Mouse (Mus musculus): ENCODE data around the gene Ap2a1. TPM values are rescaled to one million over a fixed set of nuclear protein-coding genes. Genes with fewer than 3 reads are reported as not detected.

Ap2a1 gene
- polyA plus RNA-seq, 1 experiment from 2014 or later: 123 TPM

- H3K4me3 ChIP-seq (replicated peaks; ENCODE audit: low read length): no peak overlapping the region
- peaks cover 8% of the 10 kb centered on the region; the same call in 1 of the 2 replicates for H3K4me1 ChIP-seq (replicated peaks; ENCODE audit: control insufficient read depth, insufficient read depth, low read length)
- H3K36me3 ChIP-seq (replicated peaks; ENCODE audit: control insufficient read depth, insufficient read depth): peaks cover 25% of the 10 kb centered on the region
- DNase-seq (ENCODE audit: low spot score) (no peak), ATAC-seq (ENCODE audit: low FRiP score) (no peak)
- no peaks in the 10 kb centered on the region for H3K9me3 ChIP-seq (ENCODE audit: control insufficient read depth, low read length)
- H3K27me3 ChIP-seq (ENCODE audit: control insufficient read depth, insufficient read depth, low read length): peaks cover 14% of the 10 kb centered on the region
- WGBS: 44% methylated on average over 6 of the region's 6 CpGs
- H3K4me2 ChIP-seq (replicated peaks): no peak overlapping the region
- no peak overlapping the region for H3K27ac ChIP-seq
- no peak overlapping the region for H3K9ac ChIP-seq
Measured at GRCm38 (mm10) chr7:44956266-44956665, 27.0 kb upstream of the Ap2a1 start.

GRCm38 (mm10) chr7:44955628-44956027, 26.3 kb upstream of the Ap2a1 start:
- Histone ChIP-seq H3K4me2 (replicated peaks) (no peak overlapping the region), H3K27ac (no peak overlapping the region), H3K36me3 (replicated peaks; ENCODE audit: control insufficient read depth, insufficient read depth) (peaks cover 18% of the 10 kb centered on the region), H3K27me3 (ENCODE audit: control insufficient read depth, insufficient read depth, low read length) (peaks cover 20% of the 10 kb centered on the region), H3K4me3 (replicated peaks; ENCODE audit: low read length) (no peak overlapping the region), H3K4me1 (replicated peaks; ENCODE audit: control insufficient read depth, insufficient read depth, low read length) (peaks cover 8% of the 10 kb centered on the region; the same call in 1 of the 2 replicates), H3K9me3 (ENCODE audit: control insufficient read depth, low read length) (no peaks in the 10 kb centered on the region), H3K9ac (no peak overlapping the region)
- no peak for DNase-seq (ENCODE audit: low spot score)
- WGBS: 55% methylated on average over 5 of the region's 5 CpGs
- ATAC-seq (ENCODE audit: low FRiP score): no peak

- H3K4me1 ChIP-seq (replicated peaks; ENCODE audit: control insufficient read depth, insufficient read depth, low read length): peaks cover 8% of the 10 kb centered on the region; the same call in 1 of the 2 replicates
- DNase-seq (ENCODE audit: low spot score) (no peak), ATAC-seq (ENCODE audit: low FRiP score) (no peak)
- no peak overlapping the region for H3K4me2 ChIP-seq (replicated peaks)
- H3K4me3 ChIP-seq (replicated peaks; ENCODE audit: low read length): no peak overlapping the region
- H3K36me3 ChIP-seq (replicated peaks; ENCODE audit: control insufficient read depth, insufficient read depth): peaks cover 10% of the 10 kb centered on the region
- 82% methylated on average over 12 of the region's 12 CpGs for WGBS
- H3K9me3 ChIP-seq (ENCODE audit: control insufficient read depth, low read length): no peaks in the 10 kb centered on the region
- H3K27ac ChIP-seq: no peak overlapping the region
- H3K27me3 ChIP-seq (ENCODE audit: control insufficient read depth, insufficient read depth, low read length): peaks cover 29% of the 10 kb centered on the region
- H3K9ac ChIP-seq: no peak overlapping the region
Measured at GRCm38 (mm10) chr7:44954091-44954885, 25.0 kb upstream of the Ap2a1 start.

GRCm38 (mm10) chr7:44953561-44953960, 24.3 kb upstream of the Ap2a1 start:
- Histone ChIP-seq H3K36me3 (replicated peaks; ENCODE audit: control insufficient read depth, insufficient read depth) (peaks cover 3% of the 10 kb centered on the region; the same call in 1 of the 2 replicates), H3K4me2 (replicated peaks) (no peak overlapping the region), H3K27ac (no peak overlapping the region), H3K9me3 (ENCODE audit: control insufficient read depth, low read length) (no peaks in the 10 kb centered on the region), H3K9ac (no peak overlapping the region), H3K4me1 (replicated peaks; ENCODE audit: control insufficient read depth, insufficient read depth, low read length) (peaks cover 8% of the 10 kb centered on the region; the same call in 1 of the 2 replicates), H3K27me3 (ENCODE audit: control insufficient read depth, insufficient read depth, low read length) (peaks cover 29% of the 10 kb centered on the region), H3K4me3 (replicated peaks; ENCODE audit: low read length) (no peak overlapping the region)
- 56% methylated on average over 14 of the region's 14 CpGs for WGBS
- DNase-seq (ENCODE audit: low spot score) (no peak), ATAC-seq (ENCODE audit: low FRiP score) (no peak)

GRCm38 (mm10) chr7:44952611-44953306, 23.5 kb upstream of the Ap2a1 start:
- Histone ChIP-seq H3K4me2 (replicated peaks) (peak overlapping the region; percentile 71), H3K36me3 (replicated peaks; ENCODE audit: control insufficient read depth, insufficient read depth) (no peaks in the 10 kb centered on the region), H3K9me3 (ENCODE audit: control insufficient read depth, low read length) (no peaks in the 10 kb centered on the region), H3K27ac (no peak overlapping the region), H3K9ac (peak overlapping the region; percentile 59), H3K4me1 (replicated peaks; ENCODE audit: control insufficient read depth, insufficient read depth, low read length) (peaks cover 8% of the 10 kb centered on the region; the same call in 1 of the 2 replicates), H3K27me3 (ENCODE audit: control insufficient read depth, insufficient read depth, low read length) (peaks cover 29% of the 10 kb centered on the region), H3K4me3 (replicated peaks; ENCODE audit: low read length) (peak overlapping the region; percentile 37)
- WGBS: 6% methylated on average over 24 of the region's 24 CpGs
- ATAC-seq (ENCODE audit: low FRiP score) (peak; percentile 88), DNase-seq (ENCODE audit: low spot score) (peak; percentile 81)

GRCm38 (mm10) chr7:44951960-44952359, 22.7 kb upstream of the Ap2a1 start:
- H3K4me3 ChIP-seq (replicated peaks; ENCODE audit: low read length): peak overlapping the region; percentile 37
- peak overlapping the region; percentile 59; the same call in 1 of the 2 replicates for H3K9ac ChIP-seq
- H3K4me2 ChIP-seq (replicated peaks): peak overlapping the region; percentile 71
- DNase-seq (ENCODE audit: low spot score) (peak; percentile 37), ATAC-seq (ENCODE audit: low FRiP score) (no peak; the same call in 1 of the 2 replicates)
- H3K27ac ChIP-seq: no peak overlapping the region
- peaks cover 29% of the 10 kb centered on the region for H3K27me3 ChIP-seq (ENCODE audit: control insufficient read depth, insufficient read depth, low read length)
- no peaks in the 10 kb centered on the region for H3K36me3 ChIP-seq (replicated peaks; ENCODE audit: control insufficient read depth, insufficient read depth)
- 1% methylated on average over 10 of the region's 10 CpGs for WGBS
- peaks cover 8% of the 10 kb centered on the region; the same call in 1 of the 2 replicates for H3K4me1 ChIP-seq (replicated peaks; ENCODE audit: control insufficient read depth, insufficient read depth, low read length)
- no peaks in the 10 kb centered on the region for H3K9me3 ChIP-seq (ENCODE audit: control insufficient read depth, low read length)

- DNase-seq (ENCODE audit: low spot score): no peak
- Histone ChIP-seq H3K4me3 (replicated peaks; ENCODE audit: low read length) (no peak overlapping the region), H3K27me3 (ENCODE audit: control insufficient read depth, insufficient read depth, low read length) (peaks cover 29% of the 10 kb centered on the region), H3K4me2 (replicated peaks) (no peak overlapping the region), H3K36me3 (replicated peaks; ENCODE audit: control insufficient read depth, insufficient read depth) (no peaks in the 10 kb centered on the region), H3K4me1 (replicated peaks; ENCODE audit: control insufficient read depth, insufficient read depth, low read length) (peaks cover 8% of the 10 kb centered on the region; the same call in 1 of the 2 replicates), H3K9me3 (ENCODE audit: control insufficient read depth, low read length) (no peaks in the 10 kb centered on the region), H3K9ac (no peak overlapping the region), H3K27ac (no peak overlapping the region)
- ATAC-seq (ENCODE audit: low FRiP score): no peak
- WGBS: 82% methylated on average over 6 of the region's 6 CpGs
Measured at GRCm38 (mm10) chr7:44949922-44950321, 20.6 kb upstream of the Ap2a1 start.

- ATAC-seq (ENCODE audit: low FRiP score) (no peak), DNase-seq (ENCODE audit: low spot score) (no peak)
- Histone ChIP-seq H3K9me3 (ENCODE audit: control insufficient read depth, low read length) (no peaks in the 10 kb centered on the region), H3K27me3 (ENCODE audit: control insufficient read depth, insufficient read depth, low read length) (no peaks in the 10 kb centered on the region), H3K4me2 (replicated peaks) (no peak within 1 kb of the TSS), H3K4me1 (replicated peaks; ENCODE audit: control insufficient read depth, insufficient read depth, low read length) (no peaks in the 10 kb centered on the region), H3K4me3 (replicated peaks; ENCODE audit: low read length) (no peak within 1 kb of the TSS), H3K36me3 (replicated peaks; ENCODE audit: control insufficient read depth, insufficient read depth) (no peaks in the 10 kb centered on the region), H3K27ac (no peak within 1 kb of the TSS), H3K9ac (no peak within 1 kb of the TSS)
- WGBS: 75% methylated on average over 7 of the region's 7 CpGs
Measured at GRCm38 (mm10) chr7:44942904-44943303, 13.6 kb upstream of the Ap2a1 start, which contains the start of gene Tsks. Gene Tsks (plus strand): TSS chr7:44943204.

- ATAC-seq (ENCODE audit: low FRiP score): no peak
- H3K36me3 ChIP-seq (replicated peaks; ENCODE audit: control insufficient read depth, insufficient read depth): no peaks in the 10 kb centered on the region
- WGBS: 88% methylated on average over 4 of the region's 4 CpGs
- no peaks in the 10 kb centered on the region for H3K4me1 ChIP-seq (replicated peaks; ENCODE audit: control insufficient read depth, insufficient read depth, low read length)
- DNase-seq (ENCODE audit: low spot score): no peak
- no peak overlapping the region for H3K4me2 ChIP-seq (replicated peaks)
- no peaks in the 10 kb centered on the region for H3K9me3 ChIP-seq (ENCODE audit: control insufficient read depth, low read length)
- no peak overlapping the region for H3K9ac ChIP-seq
- H3K4me3 ChIP-seq (replicated peaks; ENCODE audit: low read length): no peak overlapping the region
- no peak overlapping the region for H3K27ac ChIP-seq
- H3K27me3 ChIP-seq (ENCODE audit: control insufficient read depth, insufficient read depth, low read length): no peaks in the 10 kb centered on the region
Measured at GRCm38 (mm10) chr7:44938680-44939079, 9.4 kb upstream of the Ap2a1 start.
